Mouse (Mus musculus) lung, adult 2 months (tissue): ENCODE measurements around the gene Zxdb. TPM values are rescaled to one million over a fixed set of nuclear protein-coding genes. Genes with fewer than 3 reads are reported as not detected.

ENCODE experiments used
- DNase-seq: peaks from one replicate; pipeline ENCODE4 v3.0.0; 2022
- H3K4me1 ChIP-seq: fragments of 200-500 bp; 2 replicates; pipeline ENCODE4 v1.6.1; 2011; ENCODE audit warnings: low read length; ENCODE audit not compliant: control insufficient read depth, insufficient read depth
- H3K4me3 ChIP-seq: fragments of 200-500 bp; replicated peaks from 2 replicates; pipeline ENCODE3; 2011; ENCODE audit warnings: low read depth, mild to moderate bottlenecking, control low read depth, low read length; ENCODE audit errors: extremely low read depth
- CTCF ChIP-seq: fragments of 200-500 bp; IDR thresholded peaks from 2 replicates; pipeline ENCODE4 v1.5.1; 2011; ENCODE audit warnings: mild to moderate bottlenecking, low read length, control low read depth; ENCODE audit not compliant: insufficient read depth
- POLR2A ChIP-seq: fragments of 200-500 bp; IDR thresholded peaks from 2 replicates; pipeline ENCODE4 v1.6.1; 2011; ENCODE audit warnings: low read depth, mild to moderate bottlenecking, control low read depth, low read length, borderline replicate concordance; ENCODE audit errors: extremely low read depth
- WGBS: fragments of 180-500 bp; shearing (Covaris S2); methylation state at CpG from one replicate; pipeline ENCODE4 v1.1.7; 2018; 5-methylcytosine and 5-hydroxymethylcytosine counted together
- polyA plus RNA-seq: library from polyadenylated mRNA; depleted of rRNA; stranded (reverse); fragments of >200 nt; gene quantifications from 2 replicates; pipeline ENCODE4 v1.2.3, GENCODE M21; 2012; rRNA removed

The Zxdb gene
- polyA plus RNA-seq, 1 experiment: 4.9 TPM

- no peak overlapping the region for H3K4me3 ChIP-seq
- WGBS: 92% methylated on average over 34 of the region's 34 CpGs
- TF ChIP-seq CTCF: no peak
- TF ChIP-seq POLR2A: no peak
- no peaks in the 10 kb centered on the region for H3K4me1 ChIP-seq
- DNase-seq: no peak
Measured at GRCm38 (mm10) chrX:94773876-94774275, 49.5 kb downstream of the Zxdb start.

Other genes starting within 250 kb of the Zxdb start
- gene Maged1, start 182.4 kb upstream of the Zxdb start, polyA plus RNA-seq: 148 and 168 TPM in 2 replicates
- gene Gspt2, start 88.5 kb upstream of the Zxdb start, polyA plus RNA-seq: 1.4 and 1.6 TPM in 2 replicates